Mouse (Mus musculus) kidney, postnatal 0 days (tissue): ENCODE data around the gene Dhx58. TPM values are rescaled to one million over a fixed set of nuclear protein-coding genes. Genes with fewer than 3 reads are reported as not detected.

Experiments used
- ATAC-seq: fragments of 200-750 bp; cut with Nextera tagmentation; replicated peaks from 2 replicates; pipeline ENCODE4 v1.8.0; 2017; ENCODE audit warnings: low read depth, moderate number of reproducible peaks, moderate TSS enrichment, moderate library complexity; ENCODE audit not compliant: low FRiP score
- DNase-seq: peaks from one replicate; pipeline ENCODE4 v3.0.0-alpha.2; 2016; ENCODE audit warnings: low spot score
- H3K27ac ChIP-seq: fragments of 300-500 bp; sonication (generic); 2 replicates; pipeline ENCODE4 v1.5.1; 2014; ENCODE audit warnings: mild to moderate bottlenecking
- H3K27me3 ChIP-seq: fragments of 300-500 bp; sonication (generic); 2 replicates; pipeline ENCODE4 v1.6.1; 2014; ENCODE audit warnings: low read length, mixed read lengths; ENCODE audit not compliant: insufficient read depth
- H3K36me3 ChIP-seq: fragments of 300-500 bp; sonication (generic); 2 replicates; pipeline ENCODE4 v1.6.1; 2014; ENCODE audit warnings: low read length, mixed read lengths; ENCODE audit not compliant: insufficient read depth
- H3K4me1 ChIP-seq: fragments of 300-500 bp; sonication (generic); replicated peaks from 2 replicates; pipeline ENCODE4 v1.6.1; 2014; ENCODE audit warnings: antibody characterized with exemption, low read length, mixed read lengths; ENCODE audit not compliant: insufficient read depth
- H3K4me2 ChIP-seq: fragments of 300-500 bp; sonication (generic); 2 replicates; pipeline ENCODE4 v1.6.1; 2014; ENCODE audit warnings: mild to moderate bottlenecking, low read length, moderate library complexity, mixed read lengths
- H3K4me3 ChIP-seq: fragments of 300-500 bp; sonication (generic); replicated peaks from 2 replicates; pipeline ENCODE4 v1.5.1; 2014; ENCODE audit warnings: low read depth, low read length
- H3K9ac ChIP-seq: fragments of 300-500 bp; sonication (generic); 2 replicates; pipeline ENCODE4 v1.6.1; 2014; ENCODE audit warnings: low read depth, low read length
- H3K9me3 ChIP-seq: fragments of 300-500 bp; sonication (generic); replicated peaks from 2 replicates; pipeline ENCODE4 v1.6.1; 2016; ENCODE audit warnings: low read length, inconsistent platforms, mixed read lengths
- CTCF ChIP-seq: IDR thresholded peaks from 2 replicates; pipeline ENCODE4 v1.5.1; 2016; ENCODE audit warnings: antibody characterized with exemption, low read depth, mild to moderate bottlenecking, moderate library complexity
- WGBS: fragments of 180-500 bp; shearing (Covaris S2); extraction: QIAGEN DNeasy Blood & Tissue Kit; methylation state at CpG from one replicate; pipeline ENCODE4 v1.1.7; 2014; 5-methylcytosine and 5-hydroxymethylcytosine counted together
- polyA plus RNA-seq: library from polyadenylated mRNA; unstranded; fragments of >200 nt; fragmentation: Nextera tagmentation; extraction: Ambion mirVana; gene quantifications from 2 replicates; pipeline ENCODE4 v1.2.1, GENCODE M21; 2015

Gene Dhx58
- polyA plus RNA-seq, 1 experiment from 2014 or later, result 3.3 TPM

DNA sequence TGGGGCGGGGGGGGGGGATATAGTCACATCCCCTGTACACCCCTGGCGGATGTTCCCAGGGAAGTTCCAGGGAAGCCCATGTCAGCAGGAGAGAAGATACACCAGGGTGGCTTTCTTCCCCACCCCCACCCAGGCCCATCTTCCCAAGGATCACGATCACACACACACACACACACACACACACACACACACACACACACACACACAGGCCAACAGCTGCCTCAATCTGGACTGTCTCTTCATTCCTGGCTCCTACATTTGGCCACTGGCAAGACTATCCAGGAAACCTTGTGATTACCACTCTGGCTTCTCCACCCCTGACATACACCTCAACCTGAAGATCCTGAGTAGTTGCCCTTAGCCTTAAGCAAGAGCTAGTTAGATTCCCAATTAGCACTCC lies 18.7 kb downstream of the Dhx58 start:
- Histone ChIP-seq H3K4me1 (no peaks in the 10 kb centered on the region), H3K27me3 (no peaks in the 10 kb centered on the region), H3K4me3 (no peak overlapping the region), H3K36me3 (no peaks in the 10 kb centered on the region), H3K9me3 (no peaks in the 10 kb centered on the region), H3K4me2 (no peak overlapping the region), H3K9ac (no peak overlapping the region), H3K27ac (no peak overlapping the region)
- DNase-seq, result no peak
- ATAC-seq, result no peak
- WGBS, result 68% methylated on average over 3 of the region's 3 CpGs
- no peak for TF ChIP-seq CTCF

DNA sequence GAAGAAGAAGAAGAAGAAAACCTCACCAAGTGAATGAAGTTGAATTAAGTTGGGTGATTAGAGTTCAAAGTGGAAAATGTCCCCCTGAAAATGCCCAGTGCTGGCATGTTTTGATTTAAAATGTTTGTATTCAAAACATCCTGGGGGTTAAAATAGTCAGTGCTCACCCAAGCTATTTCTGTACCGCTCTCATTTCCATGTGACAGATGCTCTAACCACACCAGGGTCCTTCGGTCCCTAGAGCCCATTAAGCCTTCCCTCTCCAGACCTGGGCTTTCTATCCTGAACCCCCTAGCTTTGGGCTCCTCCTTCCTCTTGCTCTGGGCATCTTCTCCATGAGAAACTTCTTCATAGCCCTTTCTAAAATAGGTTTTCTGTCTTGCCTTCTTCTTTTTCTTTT lies 20.0 kb downstream of the Dhx58 start:
- DNase-seq (no peak), ATAC-seq (no peak)
- 33% methylated on average over 2 of the region's 2 CpGs for WGBS
- H3K4me1 ChIP-seq, result no peaks in the 10 kb centered on the region
- H3K9me3 ChIP-seq, result no peaks in the 10 kb centered on the region
- H3K4me2 ChIP-seq, result no peak overlapping the region
- no peak overlapping the region for H3K27ac ChIP-seq
- no peak overlapping the region for H3K9ac ChIP-seq
- no peak for TF ChIP-seq CTCF
- no peak overlapping the region for H3K4me3 ChIP-seq
- no peaks in the 10 kb centered on the region for H3K27me3 ChIP-seq
- H3K36me3 ChIP-seq, result no peaks in the 10 kb centered on the region

DNA sequence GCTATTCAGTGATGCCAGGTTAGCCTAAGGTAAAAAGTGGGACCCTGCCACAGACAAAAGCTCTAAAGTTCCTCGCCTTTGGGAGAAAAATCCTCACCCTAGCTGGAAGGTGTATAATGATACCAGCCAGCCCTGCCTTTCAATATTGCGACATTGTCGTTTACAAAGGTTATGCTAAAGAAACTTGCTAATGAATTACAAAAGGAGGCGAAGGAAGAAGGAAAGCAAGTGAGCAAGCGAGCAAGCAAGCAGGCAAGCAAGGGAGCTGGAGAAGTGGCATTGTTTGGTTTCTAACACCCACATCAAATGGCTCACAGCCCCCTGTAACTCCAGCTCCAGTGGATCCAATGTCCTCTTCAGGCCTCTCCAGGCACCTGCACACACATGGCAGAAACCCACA lies 21.5 kb downstream of the Dhx58 start:
- Histone ChIP-seq H3K36me3 (no peaks in the 10 kb centered on the region), H3K4me2 (no peak overlapping the region), H3K4me1 (no peaks in the 10 kb centered on the region), H3K4me3 (no peak overlapping the region), H3K27me3 (no peaks in the 10 kb centered on the region), H3K9ac (no peak overlapping the region), H3K27ac (no peak overlapping the region), H3K9me3 (no peaks in the 10 kb centered on the region)
- WGBS, result 76% methylated on average over 5 of the region's 5 CpGs
- TF ChIP-seq CTCF, result no peak
- DNase-seq (no peak), ATAC-seq (no peak)

DNA sequence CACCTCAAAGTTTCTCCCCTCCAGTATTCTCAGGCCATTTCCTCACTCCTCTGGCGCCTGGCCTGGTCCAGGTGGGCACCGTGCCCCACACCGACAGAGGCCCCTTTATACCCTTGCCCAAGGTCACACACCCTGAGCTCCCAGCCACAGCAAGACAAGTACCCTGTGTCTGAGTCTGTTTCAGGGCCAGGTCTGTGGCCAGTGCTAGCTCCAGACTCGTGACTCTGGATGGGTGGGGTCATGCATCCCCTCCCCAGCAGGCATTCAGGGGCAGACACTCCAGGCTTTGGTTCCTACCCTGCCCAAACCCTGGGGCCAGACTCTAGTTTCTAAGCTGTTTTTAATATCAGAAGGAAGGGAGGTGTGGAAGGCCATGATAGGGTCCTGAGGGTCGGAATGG lies 22.2 kb downstream of the Dhx58 start:
- 77% methylated on average over 5 of the region's 5 CpGs for WGBS

DNA sequence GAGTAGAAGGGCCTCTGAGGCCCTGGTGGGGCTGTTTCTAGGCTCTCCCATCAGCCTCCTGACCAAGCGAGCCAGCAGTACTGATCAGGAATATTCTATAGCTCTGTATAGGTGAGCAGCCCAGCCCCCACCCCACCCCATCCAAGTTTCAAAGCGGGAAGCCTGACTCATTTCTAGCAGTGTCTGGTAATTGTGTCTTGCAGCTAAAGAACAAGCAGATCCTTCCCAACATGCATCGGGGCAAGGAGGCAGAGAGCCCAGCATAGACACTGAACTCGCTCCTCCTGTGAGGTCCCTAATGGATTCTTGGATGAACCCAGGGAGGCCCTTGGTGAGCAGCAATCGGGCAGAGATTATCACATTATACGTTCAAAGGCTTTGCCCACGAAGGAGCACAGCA lies 26.3 kb downstream of the Dhx58 start:
- no peaks in the 10 kb centered on the region for H3K36me3 ChIP-seq
- no peak overlapping the region for H3K27ac ChIP-seq
- DNase-seq, result no peak
- H3K4me2 ChIP-seq, result no peak overlapping the region
- no peak overlapping the region for H3K4me3 ChIP-seq
- H3K9me3 ChIP-seq, result no peaks in the 10 kb centered on the region
- TF ChIP-seq CTCF, result no peak
- no peak for ATAC-seq
- WGBS, result 62% methylated on average over 7 of the region's 7 CpGs
- no peaks in the 10 kb centered on the region for H3K27me3 ChIP-seq
- H3K9ac ChIP-seq, result no peak overlapping the region
- H3K4me1 ChIP-seq, result no peaks in the 10 kb centered on the region

More for the DNA sequence above, 22.2 kb downstream of the Dhx58 start:
- Histone ChIP-seq H3K4me3 (no peak overlapping the region), H3K27me3 (no peaks in the 10 kb centered on the region), H3K4me2 (no peak overlapping the region), H3K9ac (no peak overlapping the region), H3K9me3 (no peaks in the 10 kb centered on the region), H3K27ac (no peak overlapping the region), H3K36me3 (no peaks in the 10 kb centered on the region), H3K4me1 (no peaks in the 10 kb centered on the region)
- no peak for TF ChIP-seq CTCF
- DNase-seq (no peak), ATAC-seq (no peak)

DNA sequence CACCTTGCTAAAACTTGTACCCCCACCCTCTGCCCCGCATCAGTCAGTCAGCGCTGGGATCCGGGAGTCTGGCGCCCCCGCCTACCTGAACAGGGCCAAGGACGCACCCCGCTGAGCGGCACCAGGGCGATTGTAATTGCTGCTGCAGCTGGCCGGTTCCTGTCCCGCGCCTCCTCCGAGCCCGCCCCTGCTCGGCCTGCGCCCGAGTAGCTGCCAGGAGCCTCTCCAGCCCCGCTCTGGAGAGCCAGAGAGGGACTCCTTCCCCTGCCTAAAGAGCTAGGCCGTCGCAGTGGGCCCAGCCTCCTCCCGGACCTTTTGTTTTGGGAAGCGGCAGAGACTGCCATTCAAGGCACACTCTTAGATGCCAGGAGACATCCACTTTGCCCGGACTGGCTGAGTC lies 30.9 kb downstream of the Dhx58 start:
- 4% methylated on average over 23 of the region's 23 CpGs for whole genome bisulfite sequencing
- no peaks in the 10 kb centered on the region for H3K4me1 ChIP-seq
- no peak overlapping the region for H3K4me3 ChIP-seq
- no peaks in the 10 kb centered on the region for H3K9me3 ChIP-seq
- H3K27ac ChIP-seq, result no peak overlapping the region
- no peaks in the 10 kb centered on the region for H3K27me3 ChIP-seq
- ATAC-seq (peak; percentile 46; the same call in 1 of the 2 replicates), DNase-seq (peak; percentile 36)
- peak overlapping the region; percentile 14; the same call in 1 of the 2 replicates for H3K4me2 ChIP-seq
- peak overlapping the region; percentile 43; the same call in 1 of the 2 replicates for H3K9ac ChIP-seq
- no peaks in the 10 kb centered on the region for H3K36me3 ChIP-seq
- no peak for TF ChIP-seq CTCF

DNA sequence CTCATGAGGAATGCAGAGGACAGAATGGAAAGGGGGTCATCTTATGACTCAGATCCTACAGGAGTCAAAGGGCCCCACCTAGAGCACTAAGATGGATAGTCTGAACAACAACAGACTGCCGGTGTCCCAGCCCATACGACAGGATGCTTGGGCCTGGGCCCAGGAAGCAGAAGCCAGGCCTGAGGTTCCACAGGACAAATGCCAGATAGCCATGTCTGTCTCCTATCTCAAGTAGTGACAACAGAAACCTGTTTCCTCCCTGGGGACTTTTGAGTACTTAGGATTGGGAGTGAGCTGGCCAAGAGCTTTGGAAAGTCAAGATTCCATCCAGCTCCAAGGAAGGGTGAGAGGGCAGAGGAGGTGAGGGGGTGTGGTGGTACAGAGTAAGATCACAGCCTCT lies 32.1 kb downstream of the Dhx58 start:
- DNase-seq, result no peak
- 54% methylated on average over 2 of the region's 2 CpGs for WGBS

More for the DNA sequence above, 32.1 kb downstream of the Dhx58 start:
- Histone ChIP-seq H3K9ac (no peak overlapping the region), H3K4me2 (no peak overlapping the region), H3K4me1 (no peaks in the 10 kb centered on the region), H3K9me3 (no peaks in the 10 kb centered on the region), H3K27ac (no peak overlapping the region), H3K4me3 (no peak overlapping the region), H3K36me3 (no peaks in the 10 kb centered on the region), H3K27me3 (no peaks in the 10 kb centered on the region)
- ATAC-seq, result no peak
- TF ChIP-seq CTCF, result no peak
